Mouse (Mus musculus): ENCODE data around the gene Samhd1.

The Samhd1 gene

GRCm38 (mm10) chr2:157052448-157052847 lies 82.6 kb downstream of the Samhd1 start:
- no peak for DNase-seq (ENCODE audit: low read depth)

- DNase-seq (ENCODE audit: low read depth), result no peak
Measured at GRCm38 (mm10) chr2:157049831-157050243, 85.2 kb downstream of the Samhd1 start.

- no peak for DNase-seq (ENCODE audit: low read depth)
Measured at GRCm38 (mm10) chr2:157048395-157049181, 86.5 kb downstream of the Samhd1 start.
